Mouse (Mus musculus) adrenal gland, postnatal 10 days (tissue): ENCODE results near the gene Csnk2b. TPM values are rescaled to one million over a fixed set of nuclear protein-coding genes. Genes with fewer than 3 reads are reported as not detected.

Experiments used
- DNase-seq: peaks from one replicate; pipeline ENCODE4 v3.0.0; 2021; ENCODE audit warnings: mixed read lengths
- total RNA-seq, 2 experiments: library from RNA; stranded (reverse); gene quantifications; 2 replicates each; pipeline ENCODE4 v1.2.3; 2021

The Csnk2b gene
- total RNA-seq, 2 experiments from 2014 or later = 198 to 200 TPM

DNA sequence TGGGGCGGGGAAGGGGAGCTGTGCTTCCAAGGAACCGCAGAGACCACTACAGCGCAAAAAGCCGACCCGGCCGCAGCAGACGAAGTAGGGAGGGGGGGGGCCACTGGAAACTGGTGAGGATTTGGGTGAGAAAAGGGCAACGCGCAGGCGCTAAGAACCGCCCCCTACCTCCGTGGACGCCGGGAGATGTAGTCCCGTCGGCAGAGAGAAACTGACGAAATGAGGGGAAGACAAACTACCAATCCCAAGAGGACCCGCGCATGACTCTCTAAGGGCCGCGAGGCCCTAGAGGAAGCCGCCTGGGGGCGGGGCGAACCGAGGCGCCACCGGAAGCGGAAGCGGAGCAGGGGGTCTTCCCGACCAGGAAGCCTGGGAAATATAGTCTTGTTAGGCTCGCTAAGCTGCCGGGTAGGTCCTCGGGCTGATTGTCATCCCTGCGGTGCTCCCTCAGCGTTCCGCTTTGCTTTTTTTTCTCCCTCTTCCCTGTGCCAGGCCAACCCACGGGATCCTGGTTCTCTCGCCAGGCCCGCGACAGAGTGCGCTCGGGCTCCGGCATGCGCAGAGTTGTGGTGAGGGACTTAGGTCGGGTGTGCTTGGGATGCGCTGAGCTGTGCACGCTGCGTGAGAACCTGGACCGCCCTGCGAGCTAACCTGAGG is 582 bp downstream of the Csnk2b start, which contains the start of gene Gpank1:
Gene Gpank1 (plus strand): TSS at position 313 of the 657 bp plus-strand sequence.
- peak; percentile 98 for DNase-seq

DNA sequence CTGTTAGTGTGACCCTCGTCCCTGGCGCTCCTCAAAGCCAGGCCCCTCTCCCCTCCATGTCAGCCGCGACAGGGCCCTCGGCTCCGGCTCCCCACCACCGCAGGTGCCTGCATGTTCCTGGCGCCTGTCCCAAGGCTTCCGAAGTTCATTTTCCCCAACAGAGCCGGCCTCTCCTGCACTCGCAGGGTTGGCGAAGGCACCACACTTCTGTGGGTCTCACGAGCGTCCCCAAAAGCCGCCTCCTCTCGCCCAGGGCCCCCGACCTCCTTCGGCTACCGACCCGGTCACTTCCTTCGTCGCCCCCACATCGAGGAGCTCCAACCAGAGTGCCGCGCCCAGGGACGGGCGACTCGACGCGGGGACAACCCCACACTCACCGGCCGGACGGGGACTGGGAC is 1.1 kb downstream of the Csnk2b start:
- DNase-seq = peak; percentile 72

DNA sequence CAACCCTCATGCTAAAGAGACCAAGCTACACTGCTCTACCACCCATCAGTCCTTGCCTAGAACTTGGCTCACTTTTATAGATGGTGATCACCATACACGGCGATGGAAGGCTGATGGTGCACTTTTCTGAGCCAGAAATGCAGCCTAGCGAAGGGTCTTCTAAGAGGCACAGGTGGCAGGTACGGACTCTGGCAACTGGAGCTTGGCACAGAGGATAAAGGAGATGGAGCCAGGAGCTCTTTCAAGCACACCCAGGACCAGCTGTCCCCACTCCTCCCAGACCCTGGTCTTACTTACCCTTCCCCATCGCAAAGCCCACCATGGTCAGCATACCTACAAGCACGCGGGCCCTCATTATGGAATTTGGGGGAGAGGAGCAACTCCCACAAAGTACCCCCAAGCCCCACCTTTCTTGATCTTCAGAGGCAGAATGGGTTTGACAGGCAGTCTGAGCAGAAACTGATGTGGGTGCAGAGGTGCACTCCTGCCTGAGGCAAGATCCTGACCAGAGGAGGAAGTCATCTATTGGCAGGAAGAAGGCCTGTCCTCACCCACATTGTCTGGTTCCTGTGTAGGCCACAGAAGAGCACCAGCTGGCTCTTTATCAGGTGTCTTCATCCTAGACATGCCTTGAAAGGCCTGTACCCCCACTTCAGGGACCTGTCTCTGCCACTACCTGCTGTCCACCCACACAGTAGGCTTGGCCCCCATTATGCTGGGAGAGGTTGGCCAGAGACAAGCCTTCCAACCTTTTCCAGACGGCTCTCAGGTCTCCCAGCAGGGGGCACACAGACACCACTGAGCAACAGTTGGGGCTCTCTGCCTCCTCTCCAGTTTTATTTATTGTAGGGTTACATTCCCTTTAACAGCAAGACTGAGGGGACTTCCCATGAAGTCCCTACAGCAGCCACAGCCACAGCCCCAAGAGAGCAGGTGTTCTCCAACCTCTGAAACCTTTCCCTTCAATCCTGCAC is 6.5 kb downstream of the Csnk2b start, which contains the start of gene Ly6g5b:
Gene Ly6g5b (minus strand): TSS at position 383 of the 974 bp plus-strand sequence.
- DNase-seq = no peak

DNA sequence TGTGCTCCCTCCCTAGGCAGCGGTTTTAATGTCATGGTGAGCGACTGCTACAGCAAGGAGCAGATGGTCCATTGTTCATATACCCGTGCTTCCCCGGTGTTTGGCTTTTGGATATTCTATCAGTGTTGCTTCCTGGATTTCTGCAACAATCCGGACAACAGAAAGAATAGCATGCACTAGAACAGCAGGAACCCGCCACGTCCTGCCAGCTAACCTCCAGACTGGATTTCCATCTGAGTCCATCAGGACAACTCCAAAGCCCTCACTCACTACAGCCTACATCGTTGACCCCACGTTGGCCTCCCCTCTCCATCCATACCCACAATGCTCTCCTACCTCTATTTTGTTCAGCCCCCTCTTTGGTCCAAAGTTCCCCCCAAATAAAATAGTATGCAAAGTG is 10.1 kb downstream of the Csnk2b start:
- DNase-seq = no peak

DNA sequence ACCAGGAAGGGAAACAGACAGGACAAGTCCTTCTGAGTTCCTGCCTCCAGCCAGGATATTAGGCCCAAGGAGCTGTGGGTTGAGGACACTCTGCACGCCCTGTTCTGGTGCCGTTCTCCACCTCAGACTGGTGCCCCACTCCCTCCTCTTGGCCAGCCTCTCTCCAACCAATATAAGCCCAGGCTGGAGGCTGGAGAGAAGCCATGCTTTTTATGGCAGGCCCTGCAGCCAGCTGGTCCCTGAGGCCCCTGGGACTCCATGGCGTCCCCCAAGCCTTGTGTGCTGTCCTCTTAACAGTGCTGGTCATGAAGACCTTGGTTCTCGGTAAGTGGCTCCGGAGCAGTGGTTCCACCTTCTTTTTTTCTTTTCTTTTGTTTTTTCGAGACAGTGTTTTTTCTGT is 13.8 kb downstream of the Csnk2b start, which contains the start of gene Ly6g5c:
Gene Ly6g5c (plus strand): TSS at position 183 of the 400 bp plus-strand sequence.
- DNase-seq = no peak

DNA sequence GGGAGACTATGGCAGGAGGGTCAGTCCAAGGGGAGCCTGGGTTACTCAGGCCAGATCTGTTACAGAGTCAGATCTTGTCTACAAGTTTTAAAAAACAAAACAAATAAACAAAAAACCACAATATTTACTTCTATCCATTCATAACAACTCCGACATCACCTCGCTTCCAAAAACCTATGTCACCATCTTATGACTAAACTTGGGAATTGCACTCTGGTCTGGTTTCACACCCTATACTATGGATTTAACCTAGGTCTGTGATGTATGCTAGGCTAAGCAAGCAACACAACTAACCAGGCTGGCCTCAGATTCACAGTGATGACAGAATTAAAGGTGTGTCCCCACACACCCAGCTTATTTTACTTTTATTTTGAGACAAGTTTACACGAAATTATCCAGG is 15.3 kb downstream of the Csnk2b start:
- DNase-seq = no peak

DNA sequence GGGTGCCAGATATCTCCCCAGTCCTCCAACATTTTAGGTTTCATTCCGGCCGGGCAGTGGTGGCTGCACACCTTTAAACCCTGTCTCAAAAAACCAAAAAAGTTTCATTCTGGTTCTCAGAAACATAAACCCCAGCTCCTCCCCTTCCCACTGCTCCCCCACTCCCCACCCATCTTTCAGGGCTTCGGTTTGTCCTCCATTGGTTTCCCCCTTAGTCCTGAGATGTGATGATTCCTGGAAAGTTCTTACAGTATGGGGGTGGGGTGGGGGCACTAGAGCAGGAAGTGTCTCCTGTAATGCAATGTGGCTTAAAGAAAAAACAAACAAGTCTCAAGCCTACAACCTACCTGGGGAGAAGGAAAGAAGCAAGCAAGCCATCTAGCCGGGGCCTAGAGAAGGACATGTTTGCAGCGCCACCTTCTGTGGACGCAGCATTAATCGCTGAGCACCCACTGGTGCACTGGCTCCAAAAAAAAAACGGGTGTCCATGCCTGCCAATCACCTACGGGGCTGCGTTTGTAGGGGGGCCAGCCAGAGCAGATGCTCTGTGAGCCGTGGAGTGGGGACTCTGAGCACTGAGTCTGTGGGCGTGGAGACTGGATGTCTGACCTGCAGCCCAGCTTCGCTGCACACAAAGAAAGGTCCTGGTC is 16.0 kb downstream of the Csnk2b start:
- peak; percentile 51 for DNase-seq

DNA sequence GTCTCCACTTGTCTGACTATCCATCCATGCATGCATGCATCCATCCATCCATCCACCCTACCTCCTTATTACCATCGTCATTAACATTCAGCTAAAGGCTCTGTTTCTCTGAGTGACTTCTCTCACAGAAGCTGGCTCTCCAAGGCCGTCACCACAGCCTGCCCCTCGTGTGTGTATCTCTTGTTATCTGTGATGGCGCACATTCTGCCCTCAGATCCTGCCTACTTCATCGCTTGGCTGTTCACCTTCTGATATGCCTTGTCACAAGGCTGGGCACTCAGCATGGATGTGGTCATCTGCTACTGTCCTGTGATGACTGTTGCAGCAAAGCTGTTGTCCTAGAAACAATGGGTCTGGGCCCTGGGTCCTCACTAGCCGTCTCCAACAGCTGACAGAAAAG is 17.1 kb downstream of the Csnk2b start:
- no peak for DNase-seq

DNA sequence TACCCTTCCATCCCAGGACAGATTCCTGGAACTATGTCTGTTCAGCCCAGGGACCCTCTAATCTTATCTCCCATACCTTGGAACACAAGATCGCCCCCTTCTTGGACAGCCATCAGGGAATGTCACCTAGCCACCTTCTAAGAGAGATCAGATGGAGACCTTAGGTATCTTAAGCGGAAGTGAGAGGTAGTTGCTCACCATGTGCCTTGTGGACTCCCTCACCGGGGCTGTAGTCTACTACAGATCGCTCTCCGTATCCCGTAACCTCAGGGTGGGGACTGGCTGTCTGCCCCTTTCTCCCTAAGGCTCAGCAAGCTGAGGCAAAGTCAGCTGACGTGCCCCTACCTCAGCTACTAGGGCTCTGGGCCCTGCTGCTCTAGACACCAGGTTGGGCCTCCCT is 17.8 kb downstream of the Csnk2b start:
- DNase-seq = no peak

DNA sequence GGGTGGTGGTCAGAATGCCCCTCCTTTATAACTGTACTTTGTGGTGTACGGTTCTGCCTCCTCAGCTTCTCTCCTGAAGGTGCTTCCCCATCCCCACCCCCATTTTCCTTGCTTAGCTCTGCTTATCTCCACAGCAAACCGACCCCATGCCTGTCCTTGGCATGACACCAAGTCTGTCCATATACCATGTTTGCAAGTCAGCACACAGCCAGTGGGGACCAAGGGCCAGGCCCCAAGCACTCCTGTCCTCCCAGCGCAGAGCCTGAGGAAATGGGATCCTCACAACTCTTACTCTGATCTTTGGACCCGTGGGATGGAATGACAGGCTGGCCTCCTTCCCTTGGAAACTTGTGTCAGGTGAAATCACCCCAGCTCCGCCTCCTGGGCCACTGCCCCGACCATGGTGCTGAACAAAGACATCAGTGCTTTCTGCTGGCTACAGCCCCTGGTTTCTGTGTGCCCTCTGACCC is 18.6 kb downstream of the Csnk2b start:
- no peak for DNase-seq

DNA sequence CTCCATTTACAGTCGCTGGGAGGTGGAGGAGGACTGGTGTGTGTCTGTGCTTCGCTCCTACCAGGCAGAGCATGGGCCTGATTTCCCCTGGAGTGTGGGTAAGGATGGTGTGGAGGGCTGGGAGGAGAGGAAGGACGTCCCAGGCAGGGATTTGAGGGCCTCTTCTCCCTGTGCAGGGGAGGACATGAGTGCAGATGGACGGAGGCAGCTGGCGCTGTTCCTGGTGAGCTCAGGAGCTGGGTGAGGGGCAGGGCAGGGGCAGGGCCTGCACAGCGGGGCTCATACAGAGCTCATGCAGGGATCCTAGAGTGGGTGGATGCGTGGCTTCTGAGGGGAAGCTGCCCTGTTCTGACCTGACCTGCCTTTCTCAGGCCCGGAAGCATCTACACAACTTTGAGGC is 19.6 kb downstream of the Csnk2b start:
- no peak for DNase-seq

DNA sequence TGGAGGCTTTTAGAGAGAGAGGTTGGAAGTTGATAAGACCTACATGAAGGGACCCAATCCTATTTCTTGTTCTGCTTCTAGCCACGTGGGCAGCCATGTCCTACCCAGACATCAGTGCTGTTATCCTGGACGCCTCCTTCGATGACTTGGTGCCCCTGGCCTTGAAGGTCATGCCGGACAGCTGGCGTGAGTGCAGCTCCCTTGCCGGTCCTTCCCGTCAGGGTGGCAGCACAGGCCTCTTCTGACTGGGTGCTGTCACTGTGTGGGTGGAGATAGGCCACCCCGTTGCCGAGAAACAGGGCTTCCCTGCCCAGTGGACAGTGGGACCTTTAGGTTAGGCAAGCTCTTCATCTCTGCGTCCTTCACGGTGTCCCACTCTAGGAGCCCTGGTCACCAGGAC is 20.7 kb downstream of the Csnk2b start:
- peak; percentile 36 for DNase-seq

DNA sequence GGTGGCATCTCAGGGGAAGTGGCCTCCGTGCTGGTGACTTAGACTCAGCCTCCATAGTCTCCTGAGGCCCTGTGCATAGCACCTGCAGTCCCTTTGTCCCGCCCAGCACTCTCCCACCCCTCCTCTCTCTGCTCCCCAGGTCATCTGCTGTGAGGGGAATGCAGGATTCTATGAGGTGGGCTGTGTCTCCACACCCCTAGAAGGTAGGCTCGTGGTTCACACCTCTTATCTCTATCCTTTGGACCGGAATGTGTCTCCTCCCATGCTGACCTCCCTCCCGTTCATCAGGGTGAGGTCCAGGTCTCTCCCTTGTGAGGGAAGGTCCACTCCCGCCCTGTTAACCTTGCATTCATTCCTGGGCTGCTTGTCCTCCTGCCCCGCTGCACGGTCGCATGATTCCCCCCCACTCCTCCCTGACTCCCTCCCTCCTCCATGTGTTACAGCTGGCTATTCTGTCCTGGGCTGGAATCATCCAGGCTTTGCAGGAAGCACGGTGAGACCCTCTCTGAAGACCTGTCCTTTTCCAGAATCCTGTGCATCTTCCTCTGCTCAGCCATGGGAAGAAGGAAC is 21.6 kb downstream of the Csnk2b start:
- DNase-seq = no peak

DNA sequence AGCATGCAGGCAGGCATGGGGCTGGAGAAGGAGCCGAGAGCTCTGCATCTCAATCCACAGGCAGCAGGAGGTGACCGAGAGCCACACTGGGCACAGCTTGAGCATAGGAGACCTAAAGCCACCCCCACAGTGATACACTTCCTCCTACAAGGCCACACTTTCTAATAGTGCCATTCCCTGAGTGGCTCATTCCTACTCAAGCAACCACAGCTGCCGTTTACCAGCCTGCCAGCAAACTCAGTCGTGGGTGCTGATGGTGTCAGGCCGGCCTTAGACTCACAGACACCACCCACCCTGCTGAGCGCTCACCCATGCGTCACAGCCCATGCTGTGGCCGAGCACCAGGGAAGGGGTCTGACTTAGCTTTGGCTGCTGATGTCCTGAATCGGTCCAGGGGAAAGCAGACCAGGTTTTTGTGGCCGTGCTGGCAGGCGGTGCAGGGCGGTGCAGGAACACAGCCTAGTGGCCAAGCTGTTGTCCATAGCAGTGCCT is 24.6 kb downstream of the Csnk2b start:
- peak; percentile 34 for DNase-seq

DNA sequence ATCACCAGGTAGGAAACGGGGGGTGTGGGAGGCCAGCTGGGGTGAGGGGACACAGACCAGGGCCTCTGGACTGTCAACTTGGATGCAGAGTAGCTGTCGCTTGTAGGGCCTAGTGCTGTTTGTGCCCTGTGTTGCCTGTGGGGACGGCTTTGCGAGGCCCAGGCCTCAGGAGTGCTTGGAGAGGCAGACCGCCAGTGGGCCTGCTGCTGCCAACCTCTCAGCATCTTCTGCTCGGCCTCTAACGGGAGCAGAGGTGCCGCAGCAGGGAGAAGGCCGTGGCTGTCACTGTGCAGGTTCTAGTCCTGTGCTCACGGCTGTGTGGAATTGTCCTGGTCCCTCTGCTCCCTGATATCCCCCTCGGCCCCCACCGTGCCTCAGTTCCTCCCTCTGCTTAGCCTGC is 25.3 kb downstream of the Csnk2b start:
- DNase-seq = no peak

DNA sequence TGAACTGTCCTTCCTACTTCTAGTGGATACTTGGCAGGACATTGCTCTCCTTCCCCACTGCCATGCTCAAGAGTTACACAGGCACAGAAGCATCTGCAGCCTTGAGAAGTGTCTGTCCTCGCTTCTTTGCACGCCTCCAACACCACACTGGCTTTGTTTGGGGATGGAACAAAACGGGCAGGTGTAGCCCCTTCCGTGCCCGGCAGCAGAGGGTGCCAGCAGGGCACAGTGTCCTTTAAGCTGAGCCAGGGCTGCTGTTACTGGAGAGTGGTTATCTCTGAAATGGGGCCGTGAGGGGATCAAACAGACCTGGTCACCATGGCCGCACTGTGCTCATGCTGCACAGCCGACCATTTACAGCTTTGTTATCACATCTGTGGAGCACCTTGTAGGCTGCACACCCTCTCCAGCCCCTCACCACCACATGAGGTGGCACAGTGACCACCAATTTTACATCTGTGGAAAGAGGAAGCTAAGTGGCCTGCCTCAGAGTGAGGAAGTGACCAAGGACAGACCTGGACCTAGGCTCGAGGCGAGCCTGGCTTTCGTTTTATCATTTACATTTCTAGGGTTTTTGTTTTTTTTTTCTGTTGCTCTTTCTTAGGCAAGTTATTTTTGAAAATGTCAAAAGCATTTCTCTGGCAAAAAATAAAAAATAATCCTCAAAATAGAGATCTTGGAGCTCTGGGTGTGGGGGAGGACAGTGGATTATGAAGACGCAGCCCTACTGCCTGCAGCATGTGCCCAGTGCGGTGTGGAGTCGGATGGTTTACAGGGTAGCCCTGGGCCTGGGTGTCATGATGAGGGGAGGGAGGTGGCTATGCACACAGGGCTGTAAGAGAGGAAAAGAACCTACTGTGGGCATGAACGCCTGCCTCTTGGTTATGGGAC is 27.1 kb downstream of the Csnk2b start:
- DNase-seq = no peak

DNA sequence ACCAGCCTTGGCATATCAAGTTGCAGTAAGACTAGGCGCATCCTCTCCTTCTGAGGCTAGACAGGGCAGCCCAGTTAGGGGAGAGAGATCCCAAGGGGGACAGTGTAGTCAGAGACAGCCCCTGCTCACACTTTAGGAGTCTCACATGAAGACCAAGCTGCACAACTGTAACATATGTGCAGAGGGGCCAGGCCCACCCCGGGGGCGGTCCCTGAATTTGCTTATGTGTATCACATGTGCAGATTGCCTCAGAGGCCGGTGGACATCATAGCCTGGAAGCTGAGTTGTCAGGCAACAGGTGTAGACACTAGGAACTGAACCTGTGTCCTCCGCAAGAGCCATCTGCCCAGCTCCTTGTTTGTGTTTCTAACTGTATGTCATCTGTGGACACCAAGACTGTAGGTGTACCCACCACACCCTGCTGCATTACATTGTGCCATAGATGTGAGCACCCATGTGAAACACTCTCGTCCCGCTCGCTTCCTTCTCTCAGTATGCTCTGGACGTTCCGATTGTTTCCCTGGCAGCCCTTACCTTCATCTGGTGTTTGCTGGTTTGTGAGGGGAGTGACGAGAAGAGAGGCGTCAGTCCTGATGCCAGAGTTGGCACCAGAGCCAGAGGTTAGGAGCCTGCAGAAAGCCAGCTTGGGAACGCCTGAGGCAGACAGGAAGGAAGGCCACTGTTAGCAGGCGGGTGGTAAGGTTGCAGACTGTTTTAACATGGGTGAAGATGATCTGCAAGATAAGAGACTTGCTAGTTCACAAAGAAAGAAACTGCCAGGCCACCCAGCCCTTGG is 29.3 kb downstream of the Csnk2b start:
- DNase-seq = no peak

DNA sequence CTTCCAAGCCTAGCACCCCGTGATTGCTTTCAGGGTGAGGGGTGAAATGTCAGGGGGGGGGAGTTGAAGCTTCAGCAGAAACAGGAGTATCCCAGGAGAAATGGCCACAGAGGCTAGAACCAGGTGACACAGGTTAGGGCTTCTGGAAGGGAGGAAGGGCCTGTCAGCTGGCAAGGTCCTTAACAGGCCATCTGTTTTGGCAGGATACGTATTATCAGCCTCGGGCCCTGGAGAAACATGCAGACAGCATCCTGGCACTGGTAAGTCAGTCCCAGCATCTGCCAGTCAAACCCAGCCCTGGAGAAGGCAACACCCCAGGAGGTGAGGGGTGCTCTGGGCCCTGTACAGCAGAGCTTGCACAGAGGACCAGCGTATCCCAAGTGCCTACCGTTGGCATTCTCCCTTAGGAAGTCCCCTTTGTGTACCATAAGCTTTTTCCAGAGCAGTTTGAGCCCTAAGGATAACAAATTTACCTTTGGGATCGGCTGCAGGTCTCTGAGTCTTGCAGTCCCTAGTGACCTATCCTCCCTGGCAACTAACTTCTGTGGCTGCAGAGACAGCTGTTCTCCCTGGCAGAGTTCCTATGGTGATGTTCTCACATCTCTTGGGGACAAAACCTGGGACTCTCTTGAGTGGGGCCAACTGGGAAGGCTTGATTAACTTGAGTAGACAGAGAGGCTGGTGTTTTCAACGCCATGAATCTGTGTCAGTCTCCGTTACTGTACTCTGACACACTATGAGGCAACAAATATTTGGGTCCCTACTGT is 31.5 kb downstream of the Csnk2b start:
- peak; percentile 43 for DNase-seq
